Mouse (Mus musculus) liver, adult 2 months (tissue): ENCODE results near the gene Deaf1. TPM values are rescaled to one million over a fixed set of nuclear protein-coding genes. Genes with fewer than 3 reads are reported as not detected.

ENCODE experiments used
- DNase-seq: peaks from one replicate; pipeline ENCODE4 v3.0.0-alpha.2; 2011; ENCODE audit warnings: low read depth, low spot score; ENCODE audit errors: extremely low read depth
- H3K27ac ChIP-seq: fragments of 200-500 bp; replicated peaks from 2 replicates; pipeline ENCODE4 v1.5.1; 2012; ENCODE audit warnings: low read depth, mild to moderate bottlenecking, control low read depth, inconsistent platforms, low read length; ENCODE audit not compliant: insufficient read depth
- H3K27me3 ChIP-seq: fragments of 200-500 bp; 2 replicates; pipeline ENCODE4 v1.6.1; 2012; ENCODE audit warnings: mild to moderate bottlenecking, moderate library complexity, low read length, inconsistent platforms; ENCODE audit not compliant: control insufficient read depth, insufficient read depth
- H3K36me3 ChIP-seq: fragments of 200-500 bp; 2 replicates; pipeline ENCODE4 v1.6.1; 2012; ENCODE audit warnings: low read length, inconsistent platforms; ENCODE audit not compliant: control insufficient read depth, insufficient read depth
- H3K4me1 ChIP-seq: fragments of 200-500 bp; 2 replicates; pipeline ENCODE4 v1.6.1; 2011; ENCODE audit warnings: low read length; ENCODE audit not compliant: control insufficient read depth, insufficient read depth
- H3K4me3 ChIP-seq: fragments of 200-500 bp; 2 replicates; pipeline ENCODE4 v1.5.1; 2011; ENCODE audit warnings: low read depth, mild to moderate bottlenecking, control low read depth, low read length, moderate library complexity; ENCODE audit not compliant: insufficient read depth
- H3K79me2 ChIP-seq: fragments of 200-500 bp; 2 replicates; pipeline ENCODE4 v1.6.1; 2012; ENCODE audit warnings: inconsistent platforms, mild to moderate bottlenecking, low read length, moderate library complexity; ENCODE audit not compliant: control insufficient read depth, insufficient read depth
- H3K9ac ChIP-seq: fragments of 200-500 bp; 2 replicates; pipeline ENCODE4 v1.6.1; 2012; ENCODE audit warnings: low read depth, mild to moderate bottlenecking, control low read depth, inconsistent platforms, low read length
- CTCF ChIP-seq: fragments of 200-500 bp; IDR thresholded peaks from 2 replicates; pipeline ENCODE4 v1.5.1; 2011; ENCODE audit warnings: low read depth, low read length, control low read depth
- POLR2A ChIP-seq: fragments of 200-500 bp; IDR thresholded peaks from 2 replicates; pipeline ENCODE4 v1.6.1; 2011; ENCODE audit warnings: low read length, control low read depth; ENCODE audit not compliant: insufficient read depth; ENCODE audit errors: extremely low read depth
- WGBS: fragments of 180-500 bp; shearing (Covaris S2); methylation state at CpG from one replicate; pipeline ENCODE4 v1.1.7; 2018; 5-methylcytosine and 5-hydroxymethylcytosine counted together
- polyA plus RNA-seq: library from polyadenylated mRNA; depleted of rRNA; stranded (reverse); fragments of >200 nt; gene quantifications from 2 replicates; pipeline ENCODE4 v1.2.3, GENCODE M21; 2012
- total RNA-seq: library from RNA; depleted of rRNA; stranded (reverse); fragments of >200 nt; gene quantifications from 2 replicates; pipeline ENCODE4 v1.2.3, GENCODE M21; 2014

Gene Deaf1
- total and polyA plus RNA-seq, 2 experiments: 3.1 to 7.8 TPM

GRCm38 (mm10) chr7:141355626-141356326, 28.3 kb upstream of the Deaf1 start:
- Histone ChIP-seq H3K36me3 (peaks cover 4% of the 10 kb centered on the region; the same call in 1 of the 2 replicates), H3K27ac (no peak overlapping the region), H3K9ac (no peak overlapping the region), H3K79me2 (no peaks in the 10 kb centered on the region), H3K4me1 (peaks cover 3% of the 10 kb centered on the region), H3K27me3 (no peaks in the 10 kb centered on the region), H3K4me3 (no peak overlapping the region)
- no peak for DNase-seq
- TF ChIP-seq CTCF: peak; percentile 26; the same call in 1 of the 2 replicates
- no peak for TF ChIP-seq POLR2A
- 83% methylated on average over 12 of the region's 12 CpGs for WGBS

GRCm38 (mm10) chr7:141355051-141355450, 27.6 kb upstream of the Deaf1 start:
- DNase-seq: no peak
- H3K4me3 ChIP-seq: no peak overlapping the region
- no peak overlapping the region for H3K9ac ChIP-seq
- no peak for TF ChIP-seq CTCF
- TF ChIP-seq POLR2A: no peak
- WGBS: 90% methylated on average over 8 of the region's 8 CpGs
- no peaks in the 10 kb centered on the region for H3K27me3 ChIP-seq
- H3K79me2 ChIP-seq: no peaks in the 10 kb centered on the region
- H3K36me3 ChIP-seq: peaks cover 4% of the 10 kb centered on the region; the same call in 1 of the 2 replicates
- peaks cover 5% of the 10 kb centered on the region for H3K4me1 ChIP-seq
- no peak overlapping the region for H3K27ac ChIP-seq

- WGBS: 25% methylated on average over 6 of the region's 6 CpGs
- Histone ChIP-seq H3K36me3 (0 out of 2 replicates have a peak, but pooled peaks cover 1% of the 10 kb centered on the region), H3K27ac (peak overlapping the region; percentile 22), H3K9ac (no peak overlapping the region), H3K4me1 (peaks cover 5% of the 10 kb centered on the region), H3K4me3 (no peak overlapping the region), H3K27me3 (no peaks in the 10 kb centered on the region), H3K79me2 (no peaks in the 10 kb centered on the region)
- peak; percentile 71 for DNase-seq
- TF ChIP-seq POLR2A: no peak
- TF ChIP-seq CTCF: no peak
Measured at GRCm38 (mm10) chr7:141351061-141351460, 23.6 kb upstream of the Deaf1 start.

GRCm38 (mm10) chr7:141344787-141345186, 17.3 kb upstream of the Deaf1 start:
- no peak overlapping the region for H3K9ac ChIP-seq
- no peak overlapping the region for H3K4me3 ChIP-seq
- no peaks in the 10 kb centered on the region for H3K36me3 ChIP-seq
- no peak for TF ChIP-seq CTCF
- no peak for TF ChIP-seq POLR2A
- peak overlapping the region; percentile 75 for H3K27ac ChIP-seq
- peaks cover 37% of the 10 kb centered on the region for H3K4me1 ChIP-seq
- DNase-seq: peak; percentile 52
- WGBS: 19% methylated on average over 5 of the region's 5 CpGs
- H3K79me2 ChIP-seq: peaks cover 8% of the 10 kb centered on the region; the same call in 1 of the 2 replicates
- no peaks in the 10 kb centered on the region for H3K27me3 ChIP-seq

GRCm38 (mm10) chr7:141343696-141344095, 16.2 kb upstream of the Deaf1 start:
- WGBS: 23% methylated on average over 7 of the region's 7 CpGs
- Histone ChIP-seq H3K9ac (peak overlapping the region; percentile 38), H3K27me3 (no peaks in the 10 kb centered on the region), H3K4me1 (peaks cover 37% of the 10 kb centered on the region), H3K27ac (peak overlapping the region; percentile 94), H3K36me3 (no peaks in the 10 kb centered on the region), H3K79me2 (peaks cover 8% of the 10 kb centered on the region; the same call in 1 of the 2 replicates), H3K4me3 (no peak overlapping the region)
- TF ChIP-seq CTCF (no peak), POLR2A (no peak)
- peak; percentile 92 for DNase-seq

GRCm38 (mm10) chr7:141343230-141343629, 15.7 kb upstream of the Deaf1 start:
- Histone ChIP-seq H3K27me3 (no peaks in the 10 kb centered on the region), H3K4me1 (peaks cover 37% of the 10 kb centered on the region), H3K27ac (peak overlapping the region; percentile 94), H3K4me3 (no peak overlapping the region), H3K79me2 (peaks cover 8% of the 10 kb centered on the region; the same call in 1 of the 2 replicates), H3K36me3 (no peaks in the 10 kb centered on the region), H3K9ac (peak overlapping the region; percentile 38; the same call in 1 of the 2 replicates)
- TF ChIP-seq POLR2A (no peak), CTCF (no peak)
- DNase-seq: peak; percentile 52
- WGBS: 85% methylated on average over 2 of the region's 2 CpGs
